Mouse (Mus musculus) frontal cortex, adult (tissue): Measurements from ENCODE around the gene Zg16.

Experiments used
- ATAC-seq: cut with Nextera tagmentation; 2 replicates; pipeline ENCODE4 v1.9.2; 2017; ENCODE audit warnings: mild to moderate bottlenecking, moderate library complexity, mixed read lengths; ENCODE audit not compliant: low TSS enrichment

The Zg16 gene

GRCm38 (mm10) chr7:127076188-127076587 is 10.9 kb downstream of the Zg16 start:
- no peak for ATAC-seq

GRCm38 (mm10) chr7:127073221-127073620 is 13.9 kb downstream of the Zg16 start:
- ATAC-seq, result no peak

DNA sequence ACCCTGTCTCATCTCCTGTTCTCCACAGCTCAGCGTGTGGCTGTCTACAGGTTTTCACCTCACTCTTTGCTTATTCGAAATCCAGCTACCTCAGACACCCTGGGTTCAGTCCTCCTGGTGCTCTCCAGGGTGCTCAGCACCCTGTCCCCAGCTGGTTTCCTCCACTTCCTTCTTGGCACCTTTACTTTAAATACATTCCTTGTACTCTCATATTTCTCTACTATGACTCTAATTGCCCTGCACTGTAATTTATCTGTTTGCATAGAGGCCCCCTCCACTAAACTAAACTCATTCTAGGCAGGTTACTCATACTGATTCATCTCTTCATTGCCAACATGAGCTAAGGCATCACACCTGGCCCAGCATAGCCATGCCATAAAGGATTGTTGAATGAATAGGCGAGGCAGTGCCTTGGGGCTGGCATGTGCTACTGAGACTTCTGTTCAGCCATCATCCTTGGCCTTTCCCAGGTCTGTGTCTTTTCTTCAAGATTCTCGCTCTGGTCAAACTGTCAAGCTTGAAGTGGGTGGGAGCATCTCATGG is 16.2 kb downstream of the Zg16 start:
- no peak for ATAC-seq

GRCm38 (mm10) chr7:127066317-127066716 is 20.8 kb downstream of the Zg16 start:
- ATAC-seq, result no peak

GRCm38 (mm10) chr7:127065538-127065937 is 21.6 kb downstream of the Zg16 start:
- no peak for ATAC-seq

- ATAC-seq, result peak; percentile 76
Measured at GRCm38 (mm10) chr7:127055026-127055585, 32.0 kb downstream of the Zg16 start.

- peak; percentile 94 for ATAC-seq
Measured at GRCm38 (mm10) chr7:127041851-127042672, 45.1 kb downstream of the Zg16 start, which contains the start of gene Kif22. Kif22 (minus strand) TSS chr7:127042471.

- ATAC-seq, result no peak
Measured at GRCm38 (mm10) chr7:127031244-127031643, 55.9 kb downstream of the Zg16 start.

DNA sequence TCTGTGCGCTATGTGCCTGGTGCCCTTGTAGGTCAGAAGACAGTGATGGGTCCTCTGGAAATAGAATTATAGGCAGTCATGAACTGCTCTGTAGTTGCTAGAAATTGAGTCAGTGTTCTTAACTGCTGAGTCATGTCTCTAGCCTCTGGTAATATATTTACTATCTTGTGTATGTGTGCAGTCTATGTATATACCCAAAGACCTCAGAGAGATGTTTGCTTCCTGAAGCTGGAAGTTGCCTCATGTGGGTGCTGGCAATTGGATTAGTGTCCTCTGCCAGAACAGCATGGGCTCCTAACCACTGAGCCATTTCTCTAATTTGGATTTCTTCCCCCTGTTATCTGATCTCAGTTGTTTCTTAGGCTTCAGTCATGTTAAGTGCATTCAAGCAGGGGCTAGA is 57.0 kb downstream of the Zg16 start:
- no peak for ATAC-seq

- ATAC-seq, result no peak
Measured at GRCm38 (mm10) chr7:127027885-127028284, 59.2 kb downstream of the Zg16 start.

DNA sequence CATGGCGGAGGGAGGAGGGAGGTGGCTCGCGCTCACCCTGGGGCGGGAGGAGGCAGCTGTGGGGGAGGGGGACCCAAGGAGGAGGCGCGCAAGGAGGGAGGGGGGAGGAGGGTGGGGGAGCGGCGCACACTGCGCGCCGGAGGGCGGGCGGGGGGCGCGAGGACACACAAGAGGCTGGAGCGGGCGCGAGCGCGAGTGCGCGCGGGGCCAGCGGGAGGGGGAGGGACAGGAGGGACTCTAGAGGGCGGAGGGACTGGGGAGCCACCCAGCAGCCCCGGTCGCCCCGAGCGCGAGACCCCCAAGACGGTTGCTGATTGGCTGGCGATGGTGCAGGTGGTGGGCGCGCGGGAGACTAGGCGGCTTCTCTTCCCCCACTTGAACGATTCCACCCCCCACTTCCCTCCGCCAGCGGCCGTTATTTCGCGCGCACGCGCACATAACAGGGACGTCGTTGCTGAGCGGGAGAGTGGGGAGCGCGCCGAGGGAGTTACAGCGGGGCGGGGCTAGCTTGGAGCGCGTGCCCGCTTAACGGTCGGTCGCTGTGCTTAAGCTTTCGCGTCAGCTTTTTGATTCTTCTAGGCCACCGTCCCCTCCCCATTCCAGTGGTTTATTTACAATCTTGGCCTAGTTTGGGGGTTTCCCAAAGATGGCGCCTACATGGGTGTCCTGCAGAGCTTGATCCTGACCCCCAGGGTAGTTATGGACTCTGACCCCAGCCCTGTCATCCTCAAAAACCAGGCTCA is 60.0 kb downstream of the Zg16 start, which contains the start of gene Maz:
TSS of gene Maz (minus strand) at position 54 of the 743 bp plus-strand sequence.
- peak; percentile 64 for ATAC-seq

DNA sequence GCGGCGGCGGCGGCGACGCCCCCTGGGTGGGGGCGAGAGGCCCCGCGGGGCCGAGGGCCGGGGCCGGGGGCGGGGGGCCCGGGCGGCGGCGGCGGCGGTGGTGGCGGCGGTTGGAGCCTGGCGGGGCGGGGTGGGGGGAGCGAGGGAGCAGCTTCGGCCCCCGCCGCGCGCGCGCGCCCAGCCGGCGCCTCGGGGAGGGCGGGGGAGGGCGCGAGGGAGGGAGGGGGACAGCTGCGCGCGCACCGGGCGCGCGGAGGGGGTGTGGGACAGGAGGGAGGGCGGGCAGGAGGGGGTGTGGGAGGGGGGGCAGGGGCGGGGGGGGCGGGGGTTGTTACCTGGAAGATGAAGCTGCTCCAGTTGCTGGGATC is 60.5 kb downstream of the Zg16 start:
- ATAC-seq, result no peak

DNA sequence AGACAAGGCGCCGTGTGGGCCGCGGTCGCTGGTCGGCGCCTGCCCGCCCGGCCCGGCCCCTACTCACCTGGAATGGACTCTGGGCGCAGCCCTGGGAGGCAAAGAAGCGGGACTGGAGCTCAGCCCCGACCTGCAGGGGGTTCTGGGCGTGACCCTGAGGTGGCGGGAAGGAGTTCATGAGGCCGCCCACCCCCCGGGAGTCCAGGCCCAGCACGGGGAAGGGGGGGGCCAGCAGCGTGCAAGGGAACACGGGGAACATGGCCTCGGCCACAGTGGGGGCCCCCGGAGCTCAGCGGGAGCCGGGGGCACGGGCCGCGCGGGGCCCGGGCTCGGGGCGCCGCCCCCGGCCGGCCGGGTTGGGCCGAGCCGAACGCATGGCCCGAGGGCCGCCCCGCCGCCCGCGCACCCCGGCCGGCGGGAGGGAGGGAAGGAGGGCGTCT is 60.9 kb downstream of the Zg16 start:
- no peak for ATAC-seq

DNA sequence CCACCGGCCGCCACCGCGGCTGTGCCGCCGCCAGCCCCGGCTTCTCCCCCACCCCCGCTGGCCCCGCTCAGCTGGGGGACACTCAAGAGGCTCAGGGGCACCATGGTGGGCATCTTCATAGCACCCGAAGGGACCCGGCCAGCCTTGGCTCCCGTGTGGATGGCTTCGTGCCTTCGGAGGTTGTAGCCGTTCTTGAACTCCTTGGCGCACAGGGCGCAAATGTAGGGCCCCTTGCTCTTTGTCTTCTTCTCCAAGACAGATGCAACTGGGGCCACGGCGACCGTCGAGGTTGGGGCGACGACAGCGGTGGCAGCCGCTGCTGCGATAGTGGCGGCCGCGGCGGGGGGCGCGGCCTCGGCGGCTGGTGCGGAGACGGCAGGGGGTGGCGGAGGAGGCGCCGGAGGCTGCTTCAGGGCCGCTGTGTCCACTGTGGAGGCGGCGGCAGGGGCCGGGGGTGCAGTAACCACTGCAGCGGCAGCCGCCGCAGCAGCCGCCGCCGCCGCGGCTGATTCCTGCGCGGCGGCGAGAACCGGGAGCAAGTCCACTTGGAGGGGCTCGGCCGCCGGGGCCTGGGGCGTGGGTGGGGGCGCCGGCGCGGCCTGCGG is 61.5 kb downstream of the Zg16 start:
- ATAC-seq, result no peak

DNA sequence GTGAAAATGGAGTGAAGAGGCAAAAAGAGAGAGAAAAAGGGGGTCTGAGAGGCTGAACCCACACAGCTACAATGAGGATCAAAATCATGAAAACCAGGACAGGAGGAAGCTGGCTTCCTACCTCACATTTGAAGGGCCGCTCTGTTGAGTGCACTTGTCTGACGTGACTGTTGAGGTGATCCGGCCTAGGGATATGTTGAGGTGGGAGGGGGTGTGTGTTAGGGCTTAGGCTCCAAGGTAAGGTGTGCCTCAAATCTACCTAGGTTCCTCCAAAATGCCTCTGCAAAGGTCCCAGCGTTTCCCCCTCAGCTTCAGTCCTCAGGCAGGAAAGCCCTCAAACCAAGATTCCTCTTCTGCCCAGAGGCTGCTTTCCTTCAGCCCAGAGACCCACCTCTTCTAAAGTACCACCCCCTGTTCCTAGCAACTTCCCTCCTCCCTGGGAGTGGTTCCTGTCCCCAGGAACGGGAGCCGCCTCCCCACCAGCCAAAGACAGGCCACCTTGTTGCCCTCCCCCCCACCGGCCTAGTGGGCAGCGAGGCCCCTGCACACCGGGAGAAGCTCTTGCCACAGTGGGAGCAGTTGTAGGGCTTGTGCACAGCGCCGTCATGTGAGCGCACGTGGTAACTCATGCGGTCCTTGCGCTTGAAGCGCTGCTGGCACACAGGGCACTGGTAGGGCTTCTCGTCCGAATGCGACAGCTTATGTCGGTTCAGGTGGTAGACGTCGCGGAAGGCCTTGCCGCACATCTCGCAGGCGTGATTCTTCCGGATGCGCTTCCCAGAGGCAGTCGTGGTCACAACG is 62.2 kb downstream of the Zg16 start:
- peak; percentile 17; the same call in 1 of the 2 replicates for ATAC-seq

DNA sequence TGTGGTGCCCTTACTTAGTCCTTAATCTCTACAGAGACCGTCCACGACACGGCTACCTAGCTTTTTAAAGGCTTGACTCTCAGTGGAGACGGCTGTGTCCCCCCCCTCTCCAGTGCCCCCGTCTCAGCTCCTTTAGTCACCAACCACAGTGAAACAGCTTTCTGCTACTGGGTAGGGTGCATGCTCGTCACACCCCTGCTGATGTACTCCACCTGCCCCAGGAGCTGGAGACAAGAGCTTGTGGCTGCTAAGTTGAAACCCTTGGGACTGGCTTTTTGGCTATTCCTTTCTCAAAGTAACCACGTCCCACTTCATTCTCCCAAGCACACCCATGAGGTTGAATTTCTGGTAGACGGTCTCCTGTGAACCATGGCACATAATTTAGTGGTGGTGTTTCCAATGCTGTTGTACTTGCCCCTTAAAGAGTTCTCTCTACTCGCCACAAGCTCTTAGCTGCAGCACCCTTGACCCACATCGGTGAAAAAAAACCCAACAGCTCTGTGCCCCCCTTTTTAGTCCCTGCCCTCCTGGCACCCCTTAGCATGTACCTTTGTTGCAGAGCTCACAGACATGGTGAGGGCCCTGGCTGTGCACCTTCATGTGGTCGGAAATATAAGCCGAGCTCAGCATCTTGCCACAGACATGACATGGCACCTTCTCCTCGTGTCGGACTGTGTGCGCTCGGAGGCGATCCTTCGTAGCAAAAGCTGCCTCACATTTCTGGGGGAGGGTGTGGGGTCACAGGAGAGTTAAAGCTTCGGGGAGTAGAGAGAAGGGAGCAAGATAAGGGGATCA is 63.0 kb downstream of the Zg16 start:
- ATAC-seq, result no peak

DNA sequence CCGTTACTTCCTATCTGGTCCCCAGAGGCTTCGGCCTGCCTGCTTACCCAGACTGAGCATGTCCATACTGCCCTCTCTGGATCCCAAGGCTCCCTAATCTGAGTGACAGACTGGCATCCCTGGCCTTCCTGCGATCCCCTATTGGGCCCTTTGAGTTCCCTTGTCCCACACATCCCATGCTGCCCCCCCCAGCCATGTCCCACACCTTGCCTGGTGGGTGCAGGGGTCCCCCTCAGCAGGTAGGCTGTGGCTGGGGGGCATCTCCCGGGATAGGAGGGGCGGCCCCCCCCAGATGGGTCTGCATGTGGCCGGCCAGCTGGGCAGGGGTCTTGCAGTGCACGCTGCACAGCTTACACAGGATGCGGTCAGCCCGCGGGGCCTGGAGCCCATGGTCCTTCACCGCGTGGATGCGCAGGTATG is 63.8 kb downstream of the Zg16 start:
- no peak for ATAC-seq

- no peak for ATAC-seq
Measured at GRCm38 (mm10) chr7:127022528-127023271, 64.4 kb downstream of the Zg16 start.
